Mouse (Mus musculus) lung, adult 2 months (tissue): ENCODE data around the gene Dusp14.

ENCODE experiments used
- CTCF ChIP-seq: fragments of 200-500 bp; IDR thresholded peaks from 2 replicates; pipeline ENCODE4 v1.5.1; 2011; ENCODE audit warnings: mild to moderate bottlenecking, low read length, control low read depth; ENCODE audit not compliant: insufficient read depth
- POLR2A ChIP-seq: fragments of 200-500 bp; IDR thresholded peaks from 2 replicates; pipeline ENCODE4 v1.6.1; 2011; ENCODE audit warnings: low read depth, mild to moderate bottlenecking, control low read depth, low read length, borderline replicate concordance; ENCODE audit errors: extremely low read depth

DNA sequence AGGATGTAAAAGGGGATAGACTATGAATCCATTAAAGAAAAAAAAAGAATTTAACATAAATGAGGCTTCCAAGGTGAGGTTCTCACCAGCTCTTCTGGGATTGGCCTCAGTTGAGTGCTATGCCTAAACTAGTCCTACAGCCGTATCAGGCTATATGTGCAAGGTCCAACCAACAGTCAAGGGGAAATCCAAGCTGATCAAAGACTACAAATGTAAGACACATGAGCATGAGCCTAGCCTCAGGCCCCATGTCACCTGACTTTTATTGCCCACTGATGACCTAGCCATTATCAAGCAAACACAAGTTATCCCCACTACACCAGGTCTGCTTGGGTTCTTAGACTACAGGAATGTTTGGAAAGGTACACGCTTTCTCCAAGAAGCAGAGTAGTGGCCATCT is 9.3 kb downstream of the Dusp14 start:
- TF ChIP-seq CTCF = no peak
- TF ChIP-seq POLR2A = no peak
